Mouse (Mus musculus) heart, postnatal 0 days (tissue): Measurements from ENCODE around the gene Serpinb6c. TPM values are rescaled to one million over a fixed set of nuclear protein-coding genes. Genes with fewer than 3 reads are reported as not detected.
"Not testable (repeated sequence)": the region's sequence is repeated elsewhere in the genome, so short reads cannot be mapped to it uniquely, and the experiment has no call there.

Experiments used
- ATAC-seq: fragments of 200-750 bp; cut with Nextera tagmentation; 2 replicates; pipeline ENCODE4 v1.8.0; 2017; ENCODE audit warnings: low read depth, moderate number of reproducible peaks, moderate library complexity; ENCODE audit not compliant: insufficient read depth
- DNase-seq: peaks from one replicate; pipeline ENCODE4 v3.0.0-alpha.2; 2016; ENCODE audit warnings: low spot score
- H3K27ac ChIP-seq: fragments of 300-500 bp; sonication (generic); 2 replicates; pipeline ENCODE4 v1.5.1; 2014; ENCODE audit warnings: low read depth, mild to moderate bottlenecking
- H3K27me3 ChIP-seq: fragments of 300-500 bp; sonication (generic); 2 replicates; pipeline ENCODE4 v1.6.1; 2014; ENCODE audit warnings: low read length, mixed read lengths; ENCODE audit not compliant: control insufficient read depth, insufficient read depth
- H3K36me3 ChIP-seq: fragments of 300-500 bp; sonication (generic); replicated peaks from 2 replicates; pipeline ENCODE4 v1.6.1; 2014; ENCODE audit warnings: low read length, mixed read lengths; ENCODE audit not compliant: control insufficient read depth, insufficient read depth
- H3K4me1 ChIP-seq: fragments of 300-500 bp; sonication (generic); 2 replicates; pipeline ENCODE4 v1.6.1; 2014; ENCODE audit warnings: antibody characterized with exemption; ENCODE audit not compliant: control insufficient read depth, insufficient read depth
- H3K4me2 ChIP-seq: fragments of 300-500 bp; sonication (generic); 2 replicates; pipeline ENCODE4 v1.6.1; 2014; ENCODE audit warnings: low read depth, mild to moderate bottlenecking, low read length, moderate library complexity
- H3K4me3 ChIP-seq: fragments of 300-500 bp; sonication (generic); 2 replicates; pipeline ENCODE4 v1.5.1; 2014; ENCODE audit warnings: low read depth, low read length
- H3K9ac ChIP-seq: fragments of 300-500 bp; sonication (generic); replicated peaks from 2 replicates; pipeline ENCODE4 v1.6.1; 2014; ENCODE audit warnings: low read depth, low read length, mixed read lengths
- H3K9me3 ChIP-seq: fragments of 300-500 bp; sonication (generic); replicated peaks from 2 replicates; pipeline ENCODE4 v1.6.1; 2016; ENCODE audit warnings: low read length; ENCODE audit not compliant: control insufficient read depth
- CTCF ChIP-seq: IDR thresholded peaks from 2 replicates; pipeline ENCODE4 v1.5.1; 2016; ENCODE audit warnings: antibody characterized with exemption, control low read depth, low read depth
- EP300 ChIP-seq: IDR thresholded peaks from 2 replicates; pipeline ENCODE4 v1.6.1; 2016; ENCODE audit warnings: antibody characterized with exemption, low read depth
- whole genome bisulfite sequencing: fragments of 180-500 bp; shearing (Covaris S2); extraction: QIAGEN DNeasy Blood & Tissue Kit; methylation state at CpG from one replicate; pipeline ENCODE4 v1.1.7; 2014; 5-methylcytosine and 5-hydroxymethylcytosine counted together
- polyA plus RNA-seq: library from polyadenylated mRNA; unstranded; fragments of >200 nt; fragmentation: Nextera tagmentation; extraction: Ambion mirVana; gene quantifications from 2 replicates; pipeline ENCODE4 v1.2.1, GENCODE M21; 2015
- total RNA-seq: library from RNA; depleted of rRNA; stranded (reverse); fragments of >200 nt; gene quantifications from 2 replicates; pipeline ENCODE4 v1.2.3, GENCODE M21; 2014; ENCODE audit warnings: low replicate concordance

Serpinb6c gene
- total and polyA plus RNA-seq, 2 experiments from 2014 or later, result not detected

DNA sequence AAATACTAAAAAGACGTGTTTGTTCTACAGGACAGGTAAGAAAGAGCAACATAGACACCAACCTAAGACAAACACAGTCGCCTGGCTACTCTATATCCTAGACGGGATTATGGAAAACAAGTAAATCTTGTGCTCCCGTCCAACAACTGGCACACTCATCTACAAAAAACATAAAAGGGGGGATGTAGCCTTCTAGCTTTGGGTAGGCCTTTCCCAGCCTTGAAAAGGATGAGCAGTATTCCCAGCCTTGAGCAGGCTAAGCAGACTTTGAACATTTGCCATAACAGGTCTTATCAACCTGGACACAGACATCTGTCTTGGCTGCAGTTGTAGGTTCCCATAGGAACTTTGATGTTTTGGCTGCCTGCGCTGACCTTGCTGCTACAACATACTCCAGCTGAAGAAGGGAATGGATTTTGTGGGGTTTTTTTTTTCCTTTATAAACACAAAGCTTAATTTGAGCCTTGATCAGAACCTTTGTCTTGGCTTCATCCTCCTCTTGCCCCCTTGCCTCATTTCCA, 35.8 kb upstream of the Serpinb6c start:
- H3K4me3 ChIP-seq, result no peak overlapping the region
- ATAC-seq, result no peak

DNA sequence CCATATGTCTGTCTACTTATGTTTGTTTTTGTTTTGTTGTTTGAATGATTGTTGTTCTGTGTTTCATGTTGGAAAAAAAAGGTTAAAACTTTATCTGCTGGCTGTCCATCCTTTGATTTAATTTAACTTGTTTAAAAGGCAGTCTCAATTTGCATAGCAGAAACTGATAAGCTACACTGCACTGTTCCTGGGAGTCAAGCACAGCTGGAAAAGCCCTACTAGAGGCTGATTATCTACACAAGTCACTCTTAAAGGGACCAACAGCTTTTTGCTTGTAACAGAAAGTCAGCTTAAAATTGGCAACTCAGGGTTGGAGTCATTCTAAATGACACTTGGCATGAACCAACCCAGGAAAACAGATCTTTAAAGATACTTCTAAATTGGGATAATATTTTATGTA, 32.1 kb upstream of the Serpinb6c start:
- H3K27ac ChIP-seq, result 0 out of 2 replicates have a peak overlapping the region, but pooled peaks have one; percentile 48
- not testable (repeated sequence) for H3K4me2 ChIP-seq, DNase-seq

More for the DNA sequence above, 35.8 kb upstream of the Serpinb6c start:
- H3K4me2 ChIP-seq, result no peak overlapping the region
- no peak for TF ChIP-seq EP300
- no peak for TF ChIP-seq CTCF
- H3K9ac ChIP-seq, result no peak overlapping the region
- no peak for DNase-seq
- no peaks in the 10 kb centered on the region for H3K9me3 ChIP-seq
- no peak overlapping the region for H3K27ac ChIP-seq
- 90% methylated on average over 5 of the region's 5 CpGs for WGBS
- no peaks in the 10 kb centered on the region for H3K36me3 ChIP-seq
- 0 out of 2 replicates have a peak, but pooled peaks cover 6% of the 10 kb centered on the region for H3K4me1 ChIP-seq
- H3K27me3 ChIP-seq, result no peaks in the 10 kb centered on the region

DNA sequence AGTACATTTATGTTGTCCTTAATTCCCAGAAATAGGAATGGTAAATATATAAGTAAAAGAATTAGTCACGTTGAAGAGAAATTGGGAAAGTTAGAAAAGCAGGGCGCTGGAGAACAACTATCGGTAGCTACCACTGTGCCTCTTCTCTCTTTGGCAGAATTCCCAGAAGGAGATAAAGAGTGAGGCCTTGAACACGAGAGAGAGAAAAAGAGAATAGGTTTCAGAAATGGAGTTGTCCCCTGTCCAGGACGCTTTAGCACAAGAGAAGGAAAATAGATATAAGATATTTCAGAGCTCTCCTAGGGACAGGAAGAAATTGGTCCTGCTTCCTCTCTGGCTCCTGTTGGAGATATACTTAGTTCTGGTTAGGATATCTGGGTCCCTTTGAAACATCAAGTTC, 31.6 kb upstream of the Serpinb6c start:
- ATAC-seq (no peak), DNase-seq (peak; percentile 52)
- no peak for TF ChIP-seq CTCF
- no peak for TF ChIP-seq EP300
- peak overlapping the region; percentile 48 for H3K27ac ChIP-seq
- H3K4me2 ChIP-seq, result no peak overlapping the region
- H3K9me3 ChIP-seq, result no peaks in the 10 kb centered on the region
- H3K27me3 ChIP-seq, result no peaks in the 10 kb centered on the region
- no peak overlapping the region for H3K9ac ChIP-seq
- 20% methylated on average over 5 of the region's 5 CpGs for WGBS
- no peaks in the 10 kb centered on the region for H3K36me3 ChIP-seq
- peaks cover 18% of the 10 kb centered on the region for H3K4me1 ChIP-seq
- no peak overlapping the region for H3K4me3 ChIP-seq

More for the DNA sequence above, 32.1 kb upstream of the Serpinb6c start:
- not testable (repeated sequence) for ATAC-seq, H3K4me3 ChIP-seq, H3K36me3 ChIP-seq, H3K9ac ChIP-seq, H3K9me3 ChIP-seq, H3K27me3 ChIP-seq
- H3K4me1 ChIP-seq, result peaks cover 18% of the 10 kb centered on the region

DNA sequence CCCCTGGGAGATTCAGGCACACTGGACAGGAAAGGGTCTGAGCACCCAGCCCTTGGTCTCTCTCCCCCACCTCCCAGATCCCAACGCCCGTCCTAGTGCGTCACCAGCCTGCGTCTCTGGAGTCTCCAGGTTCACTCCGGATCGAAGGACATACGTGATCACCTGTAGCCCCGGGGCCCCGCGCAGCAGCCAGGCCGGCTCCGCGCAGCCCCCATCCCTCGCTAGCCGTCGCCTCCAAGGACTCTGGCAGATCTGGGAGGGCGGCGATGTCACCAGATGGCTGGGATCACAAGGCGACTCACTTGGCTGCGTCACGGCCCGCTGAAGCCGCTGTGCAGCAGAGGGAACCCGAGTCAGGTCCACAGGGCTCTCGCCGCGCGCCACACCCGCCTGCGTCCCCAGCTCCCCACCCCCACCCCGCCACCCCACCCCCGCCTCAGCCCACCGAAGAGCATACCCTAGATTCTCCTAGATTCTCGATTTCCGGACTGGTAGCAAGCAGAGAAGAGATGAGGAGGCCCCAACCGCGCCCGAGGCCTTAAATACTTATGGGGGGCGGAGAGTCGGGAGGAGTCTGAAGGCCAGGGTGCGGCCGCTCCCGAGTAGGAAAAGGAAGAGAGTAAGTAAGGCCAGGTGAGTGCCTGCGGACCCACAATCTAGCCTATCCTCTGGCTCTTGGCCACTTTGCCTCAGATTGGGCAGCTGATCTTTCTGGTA, 30.1 kb upstream of the Serpinb6c start:
- Histone ChIP-seq H3K27me3 (no peaks in the 10 kb centered on the region), H3K36me3 (peaks cover 8% of the 10 kb centered on the region), H3K4me2 (peak overlapping the region; percentile 77), H3K27ac (peak overlapping the region; percentile 82), H3K9ac (peak overlapping the region; percentile 84), H3K4me3 (peak overlapping the region; percentile 82), H3K9me3 (no peaks in the 10 kb centered on the region), H3K4me1 (peaks cover 18% of the 10 kb centered on the region)
- 1% methylated on average over 44 of the region's 44 CpGs for WGBS
- ATAC-seq (peak; percentile 83), DNase-seq (peak; percentile 54)
- TF ChIP-seq EP300 (no peak), CTCF (no peak)

DNA sequence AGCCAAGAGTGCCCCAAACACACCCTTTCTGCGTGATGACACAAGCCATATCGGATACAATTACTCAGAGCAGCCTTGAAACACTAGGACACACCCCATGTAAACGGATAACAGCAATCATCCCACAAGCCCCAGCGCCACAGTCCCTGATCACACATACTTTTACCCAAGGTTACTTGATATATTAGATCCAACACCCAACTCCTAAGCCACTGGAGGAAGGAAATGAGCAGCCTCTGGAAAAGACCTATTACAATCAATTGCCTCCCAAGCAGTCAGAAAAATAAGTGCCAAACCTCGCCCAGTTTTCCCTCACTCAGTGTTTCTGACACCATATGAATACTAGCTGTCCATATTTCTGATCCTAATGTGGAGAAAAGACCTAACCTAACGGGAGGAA, 29.2 kb upstream of the Serpinb6c start:
- H3K4me1 ChIP-seq, result peaks cover 18% of the 10 kb centered on the region
- H3K4me3 ChIP-seq, result peak overlapping the region; percentile 82
- TF ChIP-seq CTCF, result no peak
- TF ChIP-seq EP300, result no peak
- whole genome bisulfite sequencing, result 53% methylated on average over 6 of the region's 6 CpGs
- peaks cover 16% of the 10 kb centered on the region for H3K36me3 ChIP-seq
- ATAC-seq (no peak), DNase-seq (peak; percentile 22)
- H3K9ac ChIP-seq, result peak overlapping the region; percentile 84; the same call in 1 of the 2 replicates
- no peaks in the 10 kb centered on the region for H3K9me3 ChIP-seq
- H3K4me2 ChIP-seq, result peak overlapping the region; percentile 77
- H3K27me3 ChIP-seq, result no peaks in the 10 kb centered on the region
- no peak overlapping the region for H3K27ac ChIP-seq

DNA sequence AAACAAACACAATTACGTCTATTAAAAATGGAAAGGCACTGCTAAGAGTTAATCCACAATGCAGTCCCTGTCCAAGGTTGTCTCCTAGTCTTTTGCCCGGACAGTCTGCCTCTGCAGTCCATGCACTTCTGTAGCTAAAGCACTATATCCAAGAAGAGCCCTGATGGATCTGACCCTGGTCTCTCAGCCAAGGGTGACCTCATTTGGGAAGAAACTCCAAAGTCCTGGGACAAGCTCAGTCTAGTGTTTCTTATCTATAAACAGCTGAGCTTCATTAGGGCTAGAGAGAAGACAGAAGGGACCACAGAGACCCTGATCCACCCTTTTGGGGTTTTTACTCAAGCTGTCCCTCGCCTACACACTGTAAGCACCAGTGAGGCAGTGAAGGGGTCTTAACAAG, 25.4 kb upstream of the Serpinb6c start:
- WGBS, result 76% methylated on average over 3 of the region's 3 CpGs
- Histone ChIP-seq H3K4me1 (peaks cover 8% of the 10 kb centered on the region), H3K9me3 (no peaks in the 10 kb centered on the region), H3K27me3 (no peaks in the 10 kb centered on the region), H3K36me3 (peaks cover 30% of the 10 kb centered on the region), H3K4me2 (no peak overlapping the region), H3K27ac (no peak overlapping the region), H3K9ac (no peak overlapping the region), H3K4me3 (no peak overlapping the region)
- TF ChIP-seq EP300 (no peak), CTCF (no peak)
- no peak for DNase-seq
- ATAC-seq, result no peak
